Mouse (Mus musculus) layer of hippocampus, postnatal 14 days (tissue): ENCODE data around the gene Vps25. TPM values are rescaled to one million over a fixed set of nuclear protein-coding genes. Genes with fewer than 3 reads are reported as not detected.

Experiments used
- DNase-seq, 2 experiments: peaks; one replicate each; pipeline ENCODE4 v3.0.0; 2021 to 2022; ENCODE audit warnings: low spot score in 2 of 2, mixed read lengths in 1 of 2
- long read RNA-seq, 2 experiments: library from polyadenylated mRNA; stranded (forward); transcript quantifications; one replicate each; pipeline ENCODE4 v2.0.0; 2021
- total RNA-seq, 2 experiments: library from RNA; stranded (reverse); gene quantifications; 2 replicates each; pipeline ENCODE4 v1.2.3; 2021

Gene Vps25
- 10 to 100 TPM; 72.3 to 80.9 TPM for total RNA-seq
- long read RNA-seq, experiment 1, transcript Vps25-205 (5 exons, 790 nt) = minor isoform, 8 of 74 reads
- long read RNA-seq, experiment 1, transcript Vps25-202 (6 exons, 1,106 nt) = major isoform, 57 of 74 reads
- long read RNA-seq, experiment 1, partial matches to known transcripts = 0 of 74 reads
- long read RNA-seq, experiment 1, other reads (novel, unspliced or antisense) = 3 of 74 reads
- long read RNA-seq, experiment 2, transcript Vps25-202 (6 exons, 1,106 nt) = major isoform, 137 of 167 reads
- long read RNA-seq, experiment 2, transcript Vps25-205 (5 exons, 790 nt) = minor isoform, 15 of 167 reads
- long read RNA-seq, experiment 2, transcript Vps25-201 (6 exons, 615 nt) = minor isoform, 5 of 167 reads
- long read RNA-seq, experiment 2, partial matches to known transcripts = 2 of 167 reads
- long read RNA-seq, experiment 2, other reads (novel, unspliced or antisense) = 6 of 167 reads

DNA sequence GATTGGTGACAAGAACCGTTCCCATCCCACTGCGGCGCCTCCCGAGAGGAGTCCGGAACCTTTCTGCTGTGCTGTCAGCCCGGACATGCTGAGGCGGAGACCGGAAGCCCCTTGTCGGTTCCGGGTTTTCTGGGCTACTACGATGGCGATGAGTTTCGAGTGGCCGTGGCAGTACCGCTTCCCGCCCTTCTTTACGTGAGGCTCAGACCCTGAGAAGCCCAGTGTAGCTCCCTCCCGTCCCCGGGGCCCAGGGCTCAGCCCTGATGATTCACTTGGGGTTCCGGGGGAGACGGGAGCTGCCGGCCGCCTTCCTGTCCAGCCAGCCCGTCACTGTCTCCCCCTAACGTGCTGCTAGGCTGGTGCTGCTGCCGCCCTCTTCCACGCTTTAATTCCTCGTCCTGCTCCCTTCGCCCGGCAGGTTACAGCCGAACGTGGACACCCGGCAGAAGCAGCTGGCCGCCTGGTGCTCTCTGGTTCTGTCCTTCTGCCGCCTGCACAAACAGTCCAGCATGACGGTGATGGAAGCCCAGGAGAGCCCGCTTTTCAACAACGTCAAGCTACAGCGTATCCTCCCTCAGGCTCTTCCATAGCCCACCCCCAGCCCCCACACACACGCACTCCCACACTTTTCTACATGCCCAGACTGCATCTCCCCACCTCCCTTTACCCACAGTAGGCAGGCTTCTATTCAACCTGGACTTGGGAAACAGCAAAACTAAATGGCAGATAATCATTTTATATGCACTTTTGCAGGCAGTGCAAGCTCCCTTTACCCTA, at the start of gene Vps25:
Vps25 (plus strand) TSS at position 95 of the 777 bp plus-strand sequence.
- DNase-seq = peak; percentile 81 to 86

DNA sequence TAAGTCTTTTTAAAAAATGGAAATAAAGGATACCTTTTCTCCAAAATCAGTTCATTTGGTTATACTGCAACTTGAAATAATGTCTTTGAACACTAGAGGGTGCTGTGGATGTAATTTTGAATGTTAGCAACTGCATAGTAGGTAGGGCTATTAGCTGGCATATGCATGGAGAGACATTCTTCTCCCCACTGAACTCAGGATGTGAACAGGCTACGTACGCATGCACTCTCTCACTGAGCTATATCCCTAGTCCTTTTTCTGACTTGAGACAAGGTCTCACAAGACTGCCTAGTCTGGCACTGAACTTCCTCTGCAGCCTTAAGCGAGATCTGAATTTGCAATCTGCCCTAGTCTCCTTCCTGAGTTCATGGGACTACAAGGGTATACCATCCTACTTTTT, 41.5 kb upstream of the Vps25 start:
- peak in 1 of 2 experiments; percentile 85 for DNase-seq

DNA sequence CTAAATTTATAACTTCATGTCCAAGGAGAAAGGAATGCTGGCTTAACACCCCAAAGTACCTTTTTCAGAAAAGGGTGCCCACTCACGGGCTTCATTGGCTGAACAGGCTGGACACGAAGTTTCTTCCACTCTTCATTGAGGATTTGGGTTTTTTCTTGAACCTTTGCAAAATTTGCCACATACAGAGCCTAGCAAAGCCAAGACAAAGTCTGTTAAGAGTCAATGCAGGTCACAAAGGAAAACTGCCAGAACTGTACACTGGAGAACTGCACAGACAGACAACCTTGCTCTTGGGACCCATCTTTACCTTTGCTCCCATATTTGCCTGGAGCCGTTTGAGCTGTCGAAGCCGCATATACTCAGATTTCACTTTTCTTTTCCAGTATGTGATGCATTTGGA, 36.6 kb upstream of the Vps25 start:
- DNase-seq = no peak

DNA sequence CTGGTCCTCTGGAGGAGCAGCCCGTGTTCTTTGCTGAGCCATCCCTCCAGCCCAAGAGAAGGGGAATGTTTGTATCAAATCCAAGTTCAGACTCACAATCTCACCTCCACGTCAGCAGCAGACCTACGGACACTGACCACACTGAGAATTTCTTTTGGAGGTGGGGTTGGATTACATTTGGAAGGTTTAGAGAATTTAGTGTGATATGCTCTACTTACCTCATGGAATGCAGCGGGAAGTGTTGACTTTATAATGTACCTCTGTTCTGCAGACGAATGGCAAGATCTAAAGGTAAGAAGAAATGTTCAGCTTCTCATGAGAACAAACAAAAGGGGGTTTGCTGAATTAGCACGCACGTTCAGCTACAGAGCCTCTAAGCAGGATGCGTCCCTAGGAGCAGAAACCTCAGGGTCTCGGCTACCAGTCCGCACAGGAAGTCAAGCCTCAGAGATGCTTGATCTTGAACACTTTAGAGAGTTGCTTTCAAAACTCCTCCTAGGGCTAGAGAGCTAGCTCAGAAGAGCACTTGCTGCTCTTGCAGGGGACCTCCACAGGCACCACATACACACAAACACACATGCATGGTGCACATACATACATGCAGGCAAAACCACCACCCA, 35.0 kb upstream of the Vps25 start:
- no peak for DNase-seq

DNA sequence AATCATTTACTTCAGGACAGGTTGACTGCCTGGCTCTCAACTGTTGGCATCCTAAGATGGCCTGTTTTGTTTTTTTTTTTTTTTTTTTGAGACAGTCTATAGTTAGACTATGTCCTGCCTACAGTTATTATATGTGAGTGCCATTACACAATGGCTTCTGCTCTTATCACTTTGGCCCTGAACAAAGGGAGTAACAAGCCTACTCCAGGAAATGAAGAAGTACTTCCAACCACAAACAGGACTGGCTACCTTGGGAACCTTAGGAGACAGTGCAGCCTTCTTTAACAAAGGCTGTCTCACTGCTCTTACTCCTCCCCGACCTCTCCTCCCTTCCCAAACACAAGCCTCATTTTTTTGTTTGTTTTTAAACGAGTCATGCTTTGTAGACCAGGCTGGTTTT, 32.7 kb upstream of the Vps25 start:
- no peak for DNase-seq

DNA sequence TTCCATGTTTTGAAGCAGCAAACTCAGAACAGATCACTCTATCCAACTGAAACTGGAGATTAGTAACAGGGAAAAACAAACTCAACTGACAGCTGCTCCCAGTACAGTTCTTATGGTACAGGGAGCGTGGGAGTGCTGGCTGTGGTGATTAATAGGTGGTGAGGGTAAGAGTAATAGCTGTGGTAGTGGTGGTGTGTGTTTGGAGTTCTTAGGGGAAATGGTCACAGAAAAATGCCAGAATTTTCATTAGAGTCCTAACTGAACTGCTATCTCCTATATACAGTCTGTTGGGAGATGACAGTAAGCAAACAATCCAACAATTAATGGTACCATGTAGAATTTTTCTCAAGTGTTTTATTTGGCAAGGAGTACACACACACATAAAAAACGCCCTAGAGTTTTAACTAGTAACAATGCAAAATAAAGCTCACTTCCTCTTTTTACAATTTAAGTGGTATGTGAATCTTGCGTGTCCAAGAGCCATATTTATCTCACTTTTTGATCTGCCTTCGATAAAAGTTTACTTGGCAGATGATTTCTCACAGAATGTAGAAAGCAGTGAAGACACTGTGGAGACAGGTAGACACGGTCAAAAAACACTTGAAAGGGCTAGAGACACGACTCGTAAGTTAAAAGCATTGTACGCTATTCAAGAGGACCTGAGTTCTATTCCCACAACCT, 32.1 kb upstream of the Vps25 start:
- no peak for DNase-seq

DNA sequence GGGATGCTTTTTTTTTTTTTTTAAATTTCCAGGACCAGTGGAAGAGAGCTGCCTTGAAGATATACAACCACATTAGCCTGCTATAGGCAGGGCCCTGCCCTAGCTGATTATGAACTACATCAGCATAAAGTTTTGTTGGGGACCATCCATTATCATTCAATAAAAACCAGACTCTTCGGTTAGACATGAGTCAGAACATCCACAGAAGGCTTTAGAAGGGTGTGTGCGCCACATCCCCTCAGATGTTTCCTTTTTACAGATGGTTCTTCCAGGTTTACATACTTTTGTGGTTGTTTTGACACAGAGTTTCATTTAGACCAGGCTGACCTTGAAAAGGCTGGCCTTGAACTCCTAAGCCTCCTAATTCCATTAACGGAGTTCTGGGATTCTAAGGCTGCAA, 29.2 kb upstream of the Vps25 start:
- DNase-seq = no peak

DNA sequence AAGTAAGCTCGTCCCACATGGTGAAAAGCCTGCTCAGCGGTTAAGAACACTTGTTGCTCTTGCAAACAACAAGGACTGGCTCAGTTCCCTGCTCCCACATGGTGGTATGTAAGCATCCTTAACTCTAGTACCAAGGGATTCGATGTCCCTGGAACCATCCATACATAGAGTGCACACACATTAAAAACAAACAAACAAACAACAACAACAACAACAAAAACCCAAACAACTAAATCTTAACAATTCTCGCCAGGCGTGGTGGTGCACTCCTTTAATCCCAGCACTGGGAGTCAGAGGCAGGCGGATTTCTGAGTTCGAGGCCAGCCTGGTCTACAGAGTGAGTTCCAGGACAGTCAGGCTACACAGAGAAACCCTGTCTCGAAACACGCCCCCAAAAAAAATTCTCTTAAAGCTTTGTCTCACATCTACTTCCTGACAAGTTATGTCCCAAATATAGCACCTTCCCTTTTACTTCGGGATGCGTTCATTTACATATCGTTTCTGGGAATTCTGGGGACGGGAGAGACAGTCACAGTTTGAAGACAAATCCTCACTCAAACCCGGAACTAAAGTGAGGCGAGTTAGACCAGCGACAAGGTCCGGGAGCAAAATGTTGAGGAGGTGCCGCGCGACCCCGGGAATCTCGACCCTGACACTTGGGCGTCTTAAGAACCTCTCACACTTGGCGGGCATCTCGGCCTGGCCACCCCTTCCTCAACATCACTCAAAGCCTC, 28.0 kb upstream of the Vps25 start:
- peak in 1 of 2 experiments; percentile 13 for DNase-seq

DNA sequence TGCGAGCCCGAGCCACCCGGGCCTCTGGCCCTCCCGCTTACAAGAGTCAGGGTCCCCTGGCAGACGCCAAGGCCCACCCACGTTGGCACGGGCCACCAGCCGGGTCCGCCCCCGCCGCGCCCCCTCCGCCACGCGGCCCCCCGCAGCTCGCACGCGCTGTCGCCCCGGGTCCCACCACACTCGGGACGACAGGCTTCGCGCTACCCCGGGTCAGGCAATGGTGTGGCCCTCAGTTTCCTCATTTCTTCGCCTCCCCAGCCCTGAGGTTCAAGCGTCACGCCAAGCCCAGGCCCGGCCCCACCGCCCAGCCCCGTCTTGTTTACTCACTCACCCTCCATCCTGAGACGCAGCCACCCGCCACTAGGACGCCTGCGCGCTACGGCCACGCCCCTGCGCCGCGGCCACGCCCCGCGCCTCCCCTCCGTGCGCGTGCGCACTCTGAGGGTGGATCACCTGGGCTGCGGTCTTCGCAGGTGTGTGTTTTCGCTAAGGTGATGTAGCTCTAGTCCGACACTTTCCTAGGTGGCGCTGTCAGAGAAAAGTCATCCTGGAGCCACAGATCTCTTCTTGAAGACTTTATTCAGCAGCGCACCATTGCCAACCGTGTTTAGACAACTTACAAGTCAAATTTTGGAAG, 27.3 kb upstream of the Vps25 start, which contains the start of gene Ezh1:
Ezh1 (minus strand) TSS at position 399 of the 637 bp plus-strand sequence.
- peak; percentile 87 to 90 for DNase-seq

DNA sequence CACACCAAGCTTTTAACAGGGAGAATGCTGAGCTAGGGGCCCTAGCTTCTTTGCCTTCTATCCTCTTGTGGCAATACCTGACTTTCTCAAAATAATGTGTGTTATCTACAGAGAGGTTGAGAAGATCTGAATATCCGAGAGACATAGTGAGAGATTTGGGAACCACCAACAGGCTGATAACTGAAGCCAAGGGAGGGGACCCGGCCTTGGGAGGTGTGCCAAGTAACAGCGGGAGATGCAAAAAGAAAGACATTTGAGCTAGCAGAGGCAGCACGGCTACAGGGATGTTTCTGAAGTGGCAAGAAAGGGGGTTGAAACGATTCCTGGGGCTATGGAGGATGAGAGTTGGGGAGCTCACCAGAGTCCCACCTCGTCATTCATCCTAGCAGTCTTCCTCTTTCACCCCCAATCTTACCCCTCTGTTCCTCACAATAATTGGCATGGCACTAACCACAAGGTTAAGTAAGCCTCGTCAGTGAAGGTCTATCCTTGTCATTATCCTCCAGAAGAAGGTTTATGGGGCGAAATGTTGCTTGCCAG, 24.1 kb upstream of the Vps25 start:
- peak in 1 of 2 experiments; percentile 21 for DNase-seq

DNA sequence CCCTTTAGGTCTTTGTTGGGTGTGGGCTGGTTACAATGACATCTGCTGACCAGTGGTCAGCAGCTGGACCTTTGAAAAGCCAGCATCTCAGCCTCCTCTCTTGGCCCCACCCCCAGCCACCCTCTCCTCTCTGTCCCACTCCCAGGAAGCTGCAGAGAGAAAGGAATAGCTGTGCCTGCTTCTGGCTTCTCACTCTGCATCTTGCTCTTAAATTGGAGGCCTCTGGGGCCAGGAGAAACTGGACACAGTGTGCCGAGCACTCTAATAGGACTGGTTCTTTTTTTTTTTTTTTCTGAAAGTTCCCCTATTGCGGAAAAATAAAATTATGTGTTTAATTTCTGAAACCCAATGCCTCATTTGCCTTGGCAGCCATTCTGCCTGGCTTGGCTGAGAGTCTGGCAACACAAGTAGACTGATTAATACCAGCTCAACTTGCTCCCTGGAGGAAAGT, 23.4 kb upstream of the Vps25 start:
- peak; percentile 12 to 68 for DNase-seq

DNA sequence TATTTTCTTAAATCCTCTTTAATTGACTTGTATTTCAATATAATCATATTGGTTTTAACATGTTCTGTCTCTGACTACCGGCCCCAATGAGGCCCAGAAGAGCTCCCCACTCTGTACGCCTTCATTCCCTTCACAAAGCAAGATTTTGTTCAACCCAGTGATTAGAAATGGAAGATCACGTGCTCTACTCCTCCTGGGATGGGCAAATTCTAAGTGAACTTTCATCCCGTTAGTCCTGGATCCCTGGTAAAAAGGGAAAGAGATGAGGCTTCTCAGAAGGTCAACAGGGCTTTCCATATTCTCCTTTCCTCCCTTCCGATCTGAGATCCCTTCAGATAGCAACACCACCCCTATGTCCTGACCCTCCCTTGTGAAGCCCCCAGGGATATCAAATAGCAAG, 23.0 kb upstream of the Vps25 start:
- DNase-seq = no peak

DNA sequence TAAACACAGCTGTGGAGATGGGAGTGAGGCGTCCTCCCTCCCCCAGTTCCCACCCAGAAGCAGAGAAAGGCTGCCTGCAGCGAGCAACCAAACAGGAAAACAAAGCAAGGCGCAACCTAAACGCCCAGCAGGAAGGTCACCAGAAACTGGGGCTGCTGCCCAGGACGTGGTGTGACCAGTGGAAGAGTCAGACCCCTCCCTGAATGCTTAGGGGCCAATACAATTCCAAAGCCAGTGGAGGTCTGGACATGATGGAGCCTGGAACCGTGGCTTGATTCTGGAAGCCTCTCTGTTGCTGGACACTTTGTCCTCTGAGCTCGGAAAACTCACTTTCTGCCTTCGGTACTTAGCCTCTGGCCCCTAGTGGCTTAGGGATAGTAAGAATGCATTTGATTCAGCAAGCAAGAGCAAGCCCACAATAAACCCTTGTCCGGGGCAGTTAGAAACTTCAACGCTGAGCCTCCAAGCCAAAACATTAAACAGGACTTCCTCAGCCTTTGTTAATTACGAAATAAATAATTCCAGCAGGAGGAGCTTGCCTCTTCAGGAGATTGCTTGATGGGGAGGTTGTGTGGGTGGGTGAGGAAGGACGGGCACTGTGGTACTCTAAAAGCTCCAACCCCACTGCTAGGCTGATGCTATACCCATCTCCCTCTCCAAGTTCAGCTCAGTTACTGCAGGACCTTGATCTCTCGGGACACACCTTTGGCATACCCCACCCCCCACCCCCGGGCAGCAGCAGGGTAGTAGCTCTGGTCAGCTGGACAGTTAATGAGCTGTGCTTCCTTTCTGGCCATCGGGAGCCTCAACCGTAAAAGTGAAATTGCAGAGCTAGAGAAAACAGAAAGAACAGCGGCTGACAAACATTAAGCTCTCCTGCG, 22.3 kb upstream of the Vps25 start:
- DNase-seq = peak; percentile 18 to 54

DNA sequence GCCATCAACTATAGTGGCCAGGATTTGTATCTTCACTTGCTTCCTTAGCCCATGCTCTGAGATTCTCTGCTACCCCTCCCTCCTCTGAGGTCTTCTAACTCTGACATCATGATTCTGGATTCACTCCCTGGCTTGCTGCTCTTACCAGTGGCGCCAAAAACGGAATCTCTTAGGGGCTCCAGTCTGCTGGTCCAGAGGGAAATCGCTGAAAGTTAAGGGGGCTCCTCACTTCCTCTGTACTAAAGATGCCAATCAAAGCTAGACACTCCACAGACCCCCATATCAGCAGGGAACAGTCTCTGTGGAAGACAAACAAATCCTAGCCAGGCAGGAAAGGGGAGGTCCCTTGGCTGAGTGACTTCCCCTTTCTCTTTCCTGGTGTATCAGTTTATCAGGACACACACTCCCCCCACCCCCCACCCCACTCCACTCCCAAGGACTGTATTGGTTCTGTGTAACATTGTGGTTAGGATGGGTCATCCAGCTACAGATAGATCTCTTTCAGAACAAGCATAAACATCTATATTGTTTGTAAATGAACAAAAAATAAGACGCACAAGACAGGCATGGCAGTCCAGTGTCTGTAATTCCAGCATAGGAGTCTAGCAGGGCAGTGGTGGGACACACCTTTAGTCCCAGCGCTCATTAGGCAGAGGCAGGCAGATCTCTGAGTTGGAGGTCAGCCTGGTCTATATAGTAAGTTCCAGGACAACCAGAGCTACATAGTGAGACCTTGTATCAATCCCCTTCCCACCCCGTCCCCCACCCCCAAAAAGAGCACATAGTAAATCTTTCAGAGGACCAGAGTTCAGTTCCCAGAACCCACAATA, 21.3 kb upstream of the Vps25 start:
- no peak for DNase-seq

DNA sequence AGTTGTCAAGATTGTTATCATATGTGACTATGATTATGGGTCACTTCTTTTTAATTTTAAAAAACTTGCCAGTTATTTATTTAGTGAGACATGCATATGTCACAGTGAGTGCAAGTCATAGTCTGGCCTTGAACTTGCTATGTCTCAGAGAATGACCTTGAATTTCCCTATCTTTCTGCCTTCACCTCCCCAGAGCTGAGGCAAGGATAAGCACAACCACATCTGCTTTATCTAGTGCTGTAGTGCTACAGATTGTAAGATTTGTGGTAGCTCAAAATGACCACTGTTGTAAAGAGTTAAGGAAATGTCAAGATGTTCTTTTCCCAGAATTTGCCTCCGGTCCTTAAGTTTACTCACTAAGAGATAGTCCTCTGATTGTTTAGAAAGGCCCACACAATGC, 20.3 kb upstream of the Vps25 start:
- no peak for DNase-seq

DNA sequence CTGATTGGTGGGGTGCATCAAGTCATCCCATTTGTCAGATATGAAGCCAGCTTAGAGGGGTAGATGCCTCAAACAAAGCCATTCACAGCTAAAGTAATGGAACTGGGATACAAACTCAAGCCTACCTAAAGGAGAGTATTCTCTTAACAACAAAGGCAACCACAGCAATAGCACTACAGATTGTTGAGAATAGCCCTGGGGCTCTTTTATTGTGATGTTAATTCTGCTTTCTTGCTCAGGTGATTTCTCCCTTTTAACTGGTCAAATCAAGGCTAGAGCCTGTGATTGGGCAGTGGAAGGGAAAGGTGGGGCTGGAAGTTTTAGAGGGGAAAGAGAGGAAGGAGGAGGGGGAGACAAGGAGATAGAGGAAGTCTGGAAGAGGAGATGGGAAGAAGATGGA, 19.4 kb upstream of the Vps25 start:
- no peak for DNase-seq

DNA sequence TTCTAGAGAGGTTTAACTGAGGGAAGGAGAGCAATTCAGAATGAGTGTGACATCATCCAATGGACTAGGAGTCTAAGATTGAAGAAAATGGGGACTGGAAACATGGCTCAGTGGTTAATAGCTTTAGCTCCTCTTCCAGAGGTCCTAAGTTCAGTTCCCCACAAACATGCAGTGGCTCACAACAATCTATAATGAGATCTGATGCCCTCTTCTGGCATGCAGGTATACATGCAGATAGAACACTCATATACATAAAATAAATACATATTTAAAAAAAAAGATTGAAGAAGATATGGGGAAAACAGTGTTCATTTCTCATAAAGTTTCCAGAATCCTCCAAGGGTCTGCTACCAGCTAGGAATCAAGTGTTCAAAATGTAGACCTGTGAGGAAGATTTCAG, 18.1 kb upstream of the Vps25 start:
- no peak for DNase-seq

DNA sequence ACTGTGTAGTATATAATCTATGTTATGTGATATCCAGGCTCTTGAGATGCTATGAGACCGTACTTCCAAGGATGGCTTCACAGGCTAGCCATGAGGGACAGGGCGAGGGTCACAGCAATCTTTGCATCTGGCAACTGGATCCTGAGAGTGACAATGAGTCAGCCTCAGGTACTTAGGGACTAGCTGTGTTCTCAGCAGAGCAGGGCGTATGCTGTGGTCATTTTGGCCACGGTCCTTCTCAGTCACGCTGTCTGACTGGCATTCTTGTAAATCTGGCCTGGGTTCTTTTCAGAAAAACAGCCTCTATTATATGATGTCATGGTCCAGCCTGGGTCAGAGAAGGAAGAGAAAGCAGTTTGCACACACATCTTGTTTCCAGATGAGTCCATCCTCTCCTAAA, 16.7 kb upstream of the Vps25 start:
- DNase-seq = no peak
